In genomic region chr5:113956510-113956909, GRCm38 (mm10) we compare ENCODE assay signal across 8 mouse cellular contexts. TPM values are rescaled to one million over a fixed set of nuclear protein-coding genes. Genes with fewer than 3 reads are reported as not detected.
DNase-seq lines count a peak whose midpoint lies in the region; ATAC-seq and TF ChIP-seq lines count a peak whose summit lies in the region.

No protein-coding gene starts in this region.

- no peak overlapping the region for H3K4me3 ChIP-seq in intestine, embryonic 14.5 days (ENCODE audit: low read depth, low read length)
- no peak overlapping the region for H3K4me3 ChIP-seq in midbrain, postnatal 0 days (ENCODE audit: low read depth, low read length)

- no peaks in the 10 kb centered on the region for H3K9me3 ChIP-seq in intestine, embryonic 14.5 days (ENCODE audit: control insufficient read depth, low read length)
- H3K9me3 ChIP-seq in midbrain, postnatal 0 days (ENCODE audit: low read length), result no peaks in the 10 kb centered on the region

- H3K4me2 ChIP-seq in intestine, embryonic 14.5 days (ENCODE audit: low read length), result no peak overlapping the region
- no peak overlapping the region for H3K4me2 ChIP-seq in midbrain, postnatal 0 days (ENCODE audit: low read depth, low read length, poor library complexity, severe bottlenecking)

- no peaks in the 10 kb centered on the region for H3K27me3 ChIP-seq in intestine, embryonic 14.5 days (replicated peaks; ENCODE audit: control insufficient read depth, insufficient read depth, low read length)
- H3K27me3 ChIP-seq in midbrain, postnatal 0 days (ENCODE audit: insufficient read depth, low read length), result no peaks in the 10 kb centered on the region

- H3K27ac ChIP-seq in intestine, embryonic 14.5 days (ENCODE audit: low read depth), result no peak overlapping the region
- no peak overlapping the region for H3K27ac ChIP-seq in midbrain, postnatal 0 days (ENCODE audit: low read depth, low read length)

- 0 out of 2 replicates have a peak, but pooled peaks have one; percentile 16 for ATAC-seq in intestine, embryonic 14.5 days (replicated peaks; ENCODE audit: low FRiP score, low TSS enrichment, low read depth)
- ATAC-seq in midbrain, postnatal 0 days (ENCODE audit: low FRiP score), result 0 out of 2 replicates have a peak, but pooled peaks have one; percentile 59

- intact Hi-C loops in left cerebral cortex, postnatal 4 days (cut with DNase I), result loop anchor here (10.0 kb wide), 1 partner anchor 88 kb away; no protein-coding TSS in a partner anchor

- WGBS in intestine, embryonic 14.5 days, result 9% methylated on average over 4 of the region's 4 CpGs
- 4% methylated on average over 4 of the region's 4 CpGs for WGBS in midbrain, postnatal 0 days

- peak; percentile 96 for TF ChIP-seq CTCF in midbrain, postnatal 0 days (IDR thresholded peaks at IDR 0.05)

- peak; percentile 81 for DNase-seq in layer of hippocampus, adult 11-12 months (ENCODE audit: low spot score)
- DNase-seq in layer of hippocampus, adult 9-10 months (ENCODE audit: low spot score), result no peak
- DNase-seq in cerebellum, postnatal 4 days (ENCODE audit: low spot score in 2 of 2), result peak; percentile 87 to 91
- DNase-seq in gastrocnemius, adult 8-10 months (ENCODE audit: low spot score in 2 of 2), result peak; percentile 57 to 66
- peak; percentile 99 for DNase-seq in intestine, embryonic 14.5 days (ENCODE audit: low spot score)
- peak; percentile 92 for DNase-seq in left cerebral cortex, postnatal 4 days
- peak; percentile 84 for DNase-seq in midbrain, postnatal 0 days (ENCODE audit: low spot score)
- DNase-seq in spleen, postnatal 36 days (ENCODE audit: low spot score in 2 of 2), result peak; percentile 74 to 83

- H3K4me1 ChIP-seq in intestine, embryonic 14.5 days (replicated peaks; ENCODE audit: control insufficient read depth, insufficient read depth, low read length), result peaks cover 5% of the 10 kb centered on the region; the same call in 1 of the 2 replicates
- H3K4me1 ChIP-seq in midbrain, postnatal 0 days (ENCODE audit: insufficient read depth, low read length), result no peaks in the 10 kb centered on the region

- no peak overlapping the region for H3K9ac ChIP-seq in intestine, embryonic 14.5 days (ENCODE audit: low read length)
- H3K9ac ChIP-seq in midbrain, postnatal 0 days (replicated peaks; ENCODE audit: low read length, poor library complexity, severe bottlenecking), result no peak overlapping the region

- H3K36me3 ChIP-seq in intestine, embryonic 14.5 days (ENCODE audit: control insufficient read depth, insufficient read depth, low read length), result peaks cover 43% of the 10 kb centered on the region
- peaks cover 29% of the 10 kb centered on the region for H3K36me3 ChIP-seq in midbrain, postnatal 0 days (ENCODE audit: insufficient read depth, low read length)

RNA-seq across cellular contexts. Expression of gene Ssh1, which starts 37.2 kb away (rescaled TPM):
- total RNA-seq in gastrocnemius, adult 8-10 months (2022), result 1 to 10 TPM; 6.3 to 9.8 (median 6.9) TPM
- 19.4 and 19.6 TPM in 2 replicates for polyA plus RNA-seq in intestine, embryonic 14.5 days (2014; fragmentation: Nextera tagmentation; extraction: Ambion mirVana)
- total RNA-seq in left cerebral cortex, postnatal 4 days (2021), result 10 to 100 TPM; 36.1 to 36.9 TPM
- total RNA-seq in midbrain, postnatal 0 days (2014; rRNA removed), result 14.0 and 14.3 TPM in 2 replicates
- polyA plus RNA-seq in midbrain, postnatal 0 days (2015; fragmentation: Nextera tagmentation; extraction: Ambion mirVana), result 9.8 and 12.4 TPM in 2 replicates

RNA-seq across cellular contexts. Expression of gene Dao, which starts 47.0 kb away (rescaled TPM):
- not detected for total RNA-seq in gastrocnemius, adult 8-10 months (2022)
- polyA plus RNA-seq in intestine, embryonic 14.5 days (2014; fragmentation: Nextera tagmentation; extraction: Ambion mirVana), result 5.1 and 5.7 TPM in 2 replicates
- total RNA-seq in left cerebral cortex, postnatal 4 days (2021), result not detected
- not detected in 2 replicates for total RNA-seq in midbrain, postnatal 0 days (2014; rRNA removed)
- 0.09 TPM in 1 of 2 replicates, not detected in the other for polyA plus RNA-seq in midbrain, postnatal 0 days (2015; fragmentation: Nextera tagmentation; extraction: Ambion mirVana)

RNA-seq across cellular contexts. Expression of gene Coro1c, which starts 48.0 kb away (rescaled TPM):
- 1 to 10 TPM; 7.0 to 9.8 (median 8.2) TPM for total RNA-seq in gastrocnemius, adult 8-10 months (2022)
- 185 and 200 TPM in 2 replicates for polyA plus RNA-seq in intestine, embryonic 14.5 days (2014; fragmentation: Nextera tagmentation; extraction: Ambion mirVana)
- 100 to 1,000 TPM; 183 to 194 TPM for total RNA-seq in left cerebral cortex, postnatal 4 days (2021)
- total RNA-seq in midbrain, postnatal 0 days (2014; rRNA removed), result 157 and 311 TPM in 2 replicates
- polyA plus RNA-seq in midbrain, postnatal 0 days (2015; fragmentation: Nextera tagmentation; extraction: Ambion mirVana), result 165 and 171 TPM in 2 replicates

Comparison
In these comparisons a context has a peak if more than half of its experiments do, and no peak if none do; other contexts are left out.
1. RNA of gene Coro1c, which starts 48.0 kb away (total RNA-seq): 157 to 311 TPM in midbrain, postnatal 0 days and 183 to 194 TPM in left cerebral cortex, postnatal 4 days; 7.0 to 9.8 TPM in gastrocnemius, adult 8-10 months; every median in the first group is over 10 times any median in the second.